Mouse (Mus musculus) heart, embryonic 15.5 days (tissue): ENCODE data around the gene Rapgef4. TPM values are rescaled to one million over a fixed set of nuclear protein-coding genes. Genes with fewer than 3 reads are reported as not detected.

ENCODE experiments used
- ATAC-seq: fragments of 200-750 bp; cut with Nextera tagmentation; replicated peaks from 2 replicates; pipeline ENCODE4 v1.8.0; 2017; ENCODE audit warnings: low read depth, moderate TSS enrichment; ENCODE audit not compliant: insufficient number of reproducible peaks, insufficient read depth, low FRiP score
- H3K27ac ChIP-seq: fragments of 300-500 bp; sonication (generic); 2 replicates; pipeline ENCODE4 v1.5.1; 2015; ENCODE audit warnings: mild to moderate bottlenecking, inconsistent platforms
- H3K27me3 ChIP-seq: fragments of 300-500 bp; sonication (generic); 2 replicates; pipeline ENCODE4 v1.6.1; 2015; ENCODE audit warnings: inconsistent platforms
- H3K36me3 ChIP-seq: fragments of 300-500 bp; sonication (generic); 2 replicates; pipeline ENCODE4 v1.6.1; 2015; ENCODE audit warnings: mild to moderate bottlenecking, inconsistent platforms
- H3K4me1 ChIP-seq: fragments of 300-500 bp; sonication (generic); replicated peaks from 2 replicates; pipeline ENCODE4 v1.6.1; 2015; ENCODE audit warnings: inconsistent platforms
- H3K4me2 ChIP-seq: fragments of 300-500 bp; sonication (generic); 2 replicates; pipeline ENCODE4 v1.6.1; 2015; ENCODE audit warnings: inconsistent platforms, mild to moderate bottlenecking, moderate library complexity
- H3K4me3 ChIP-seq: fragments of 300-500 bp; sonication (generic); 2 replicates; pipeline ENCODE4 v1.5.1; 2015; ENCODE audit warnings: mild to moderate bottlenecking, inconsistent platforms
- H3K9ac ChIP-seq: fragments of 300-500 bp; sonication (generic); 2 replicates; pipeline ENCODE4 v1.6.1; 2015; ENCODE audit warnings: mild to moderate bottlenecking, inconsistent platforms
- H3K9me3 ChIP-seq: fragments of 300-500 bp; sonication (generic); replicated peaks from 2 replicates; pipeline ENCODE4 v1.6.1; 2016; ENCODE audit warnings: inconsistent platforms
- WGBS: fragments of 180-500 bp; shearing (Covaris S2); methylation state at CpG from one replicate; pipeline ENCODE4 v1.1.7; 2015; ENCODE audit warnings: mixed read lengths; 5-methylcytosine and 5-hydroxymethylcytosine counted together
- polyA plus RNA-seq: library from polyadenylated mRNA; unstranded; fragments of >200 nt; fragmentation: Nextera tagmentation; extraction: Ambion mirVana; gene quantifications from 2 replicates; pipeline ENCODE4 v1.2.1, GENCODE M21; 2015

Rapgef4 gene
- polyA plus RNA-seq, 1 experiment from 2014 or later = 3.7 TPM

GRCm38 (mm10) chr2:72201506-72201905 is 220.5 kb downstream of the Rapgef4 start:
- 32% methylated on average over 9 of the region's 9 CpGs for WGBS
- Histone ChIP-seq H3K4me2 (0 out of 2 replicates have a peak overlapping the region, but pooled peaks have one; percentile 2), H3K4me1 (peaks cover 49% of the 10 kb centered on the region)

GRCm38 (mm10) chr2:72202252-72202651 is 221.2 kb downstream of the Rapgef4 start:
- H3K9me3 ChIP-seq = no peaks in the 10 kb centered on the region
- 18% methylated on average over 6 of the region's 6 CpGs for WGBS
- peak overlapping the region; percentile 2; the same call in 1 of the 2 replicates for H3K4me2 ChIP-seq
- no peak overlapping the region for H3K4me3 ChIP-seq
- ATAC-seq = no peak
- H3K9ac ChIP-seq = no peak overlapping the region
- peak overlapping the region; percentile 79 for H3K27ac ChIP-seq
- no peaks in the 10 kb centered on the region for H3K27me3 ChIP-seq
- H3K36me3 ChIP-seq = no peaks in the 10 kb centered on the region
- H3K4me1 ChIP-seq = peaks cover 49% of the 10 kb centered on the region

More at GRCm38 (mm10) chr2:72201506-72201905, 220.5 kb downstream of the Rapgef4 start:
- no peaks in the 10 kb centered on the region for H3K9me3 ChIP-seq
- H3K4me3 ChIP-seq = no peak overlapping the region
- H3K27ac ChIP-seq = peak overlapping the region; percentile 79
- ATAC-seq = no peak
- H3K27me3 ChIP-seq = no peaks in the 10 kb centered on the region
- no peak overlapping the region for H3K9ac ChIP-seq
- H3K36me3 ChIP-seq = no peaks in the 10 kb centered on the region

- peaks cover 49% of the 10 kb centered on the region for H3K4me1 ChIP-seq
- 0 out of 2 replicates have a peak, but pooled peaks have one; percentile 48 for ATAC-seq
- no peaks in the 10 kb centered on the region for H3K9me3 ChIP-seq
- no peaks in the 10 kb centered on the region for H3K36me3 ChIP-seq
- no peak overlapping the region for H3K9ac ChIP-seq
- no peaks in the 10 kb centered on the region for H3K27me3 ChIP-seq
- 0 out of 2 replicates have a peak overlapping the region, but pooled peaks have one; percentile 3 for H3K4me3 ChIP-seq
- H3K4me2 ChIP-seq = peak overlapping the region; percentile 45
- WGBS = 10% methylated on average over 5 of the region's 5 CpGs
- 0 out of 2 replicates have a peak overlapping the region, but pooled peaks have one; percentile 79 for H3K27ac ChIP-seq
Measured at GRCm38 (mm10) chr2:72203609-72204008, 222.6 kb downstream of the Rapgef4 start.

GRCm38 (mm10) chr2:72205869-72206268 is 224.8 kb downstream of the Rapgef4 start:
- Histone ChIP-seq H3K4me3 (no peak overlapping the region), H3K36me3 (no peaks in the 10 kb centered on the region), H3K27ac (no peak overlapping the region), H3K9me3 (no peaks in the 10 kb centered on the region), H3K4me1 (peaks cover 41% of the 10 kb centered on the region), H3K4me2 (no peak overlapping the region), H3K27me3 (no peaks in the 10 kb centered on the region), H3K9ac (no peak overlapping the region)
- whole genome bisulfite sequencing = 80% methylated on average over 5 of the region's 5 CpGs
- no peak for ATAC-seq

GRCm38 (mm10) chr2:72206530-72207248 is 225.6 kb downstream of the Rapgef4 start:
- no peaks in the 10 kb centered on the region for H3K27me3 ChIP-seq
- WGBS = 75% methylated on average over 4 of the region's 4 CpGs
- no peak overlapping the region for H3K9ac ChIP-seq
- no peak overlapping the region for H3K4me3 ChIP-seq
- H3K36me3 ChIP-seq = no peaks in the 10 kb centered on the region
- peaks cover 33% of the 10 kb centered on the region for H3K4me1 ChIP-seq
- H3K4me2 ChIP-seq = no peak overlapping the region
- H3K27ac ChIP-seq = no peak overlapping the region
- no peaks in the 10 kb centered on the region for H3K9me3 ChIP-seq
- ATAC-seq = no peak

- no peak for ATAC-seq
Measured at GRCm38 (mm10) chr2:72217336-72217735, 236.3 kb downstream of the Rapgef4 start.

GRCm38 (mm10) chr2:72219921-72220320 is 238.9 kb downstream of the Rapgef4 start:
- no peak for ATAC-seq
- Histone ChIP-seq H3K4me2 (no peak overlapping the region), H3K9me3 (no peaks in the 10 kb centered on the region), H3K4me1 (peaks cover 6% of the 10 kb centered on the region), H3K4me3 (no peak overlapping the region), H3K36me3 (no peaks in the 10 kb centered on the region), H3K27ac (no peak overlapping the region), H3K27me3 (no peaks in the 10 kb centered on the region), H3K9ac (no peak overlapping the region)
- WGBS = 26% methylated on average over 3 of the region's 3 CpGs

More at GRCm38 (mm10) chr2:72217336-72217735, 236.3 kb downstream of the Rapgef4 start:
- Histone ChIP-seq H3K27ac (no peak overlapping the region), H3K27me3 (no peaks in the 10 kb centered on the region), H3K4me3 (no peak overlapping the region), H3K4me1 (peaks cover 6% of the 10 kb centered on the region), H3K36me3 (no peaks in the 10 kb centered on the region), H3K9ac (no peak overlapping the region), H3K4me2 (no peak overlapping the region), H3K9me3 (no peaks in the 10 kb centered on the region)
- WGBS = 83% methylated on average over 3 of the region's 3 CpGs

- H3K4me3 ChIP-seq = no peak overlapping the region
- H3K9me3 ChIP-seq = no peaks in the 10 kb centered on the region
- H3K27ac ChIP-seq = peak overlapping the region; percentile 39
- no peak overlapping the region for H3K4me2 ChIP-seq
- no peak overlapping the region for H3K9ac ChIP-seq
- no peaks in the 10 kb centered on the region for H3K27me3 ChIP-seq
- no peaks in the 10 kb centered on the region for H3K36me3 ChIP-seq
- 70% methylated on average over 11 of the region's 11 CpGs for WGBS
- ATAC-seq = no peak
- H3K4me1 ChIP-seq = peaks cover 6% of the 10 kb centered on the region
Measured at GRCm38 (mm10) chr2:72221283-72221682, 240.2 kb downstream of the Rapgef4 start.

- WGBS = 26% methylated on average over 7 of the region's 7 CpGs
- no peaks in the 10 kb centered on the region for H3K36me3 ChIP-seq
- H3K27me3 ChIP-seq = no peaks in the 10 kb centered on the region
- H3K9ac ChIP-seq = no peak overlapping the region
- no peaks in the 10 kb centered on the region for H3K9me3 ChIP-seq
- H3K4me3 ChIP-seq = no peak overlapping the region
- H3K4me2 ChIP-seq = no peak overlapping the region
- peaks cover 6% of the 10 kb centered on the region for H3K4me1 ChIP-seq
- peak overlapping the region; percentile 39 for H3K27ac ChIP-seq
- ATAC-seq = no peak
Measured at GRCm38 (mm10) chr2:72221706-72222105, 240.7 kb downstream of the Rapgef4 start.

GRCm38 (mm10) chr2:72222276-72222675 is 241.2 kb downstream of the Rapgef4 start:
- H3K4me3 ChIP-seq = no peak overlapping the region
- H3K9me3 ChIP-seq = no peaks in the 10 kb centered on the region
- no peak overlapping the region for H3K9ac ChIP-seq
- no peaks in the 10 kb centered on the region for H3K27me3 ChIP-seq
- no peak overlapping the region for H3K27ac ChIP-seq
- 84% methylated on average over 4 of the region's 4 CpGs for WGBS
- H3K36me3 ChIP-seq = no peaks in the 10 kb centered on the region
- peaks cover 6% of the 10 kb centered on the region for H3K4me1 ChIP-seq
- no peak for ATAC-seq
- H3K4me2 ChIP-seq = no peak overlapping the region

- WGBS = 79% methylated on average over 16 of the region's 16 CpGs
- no peak overlapping the region for H3K9ac ChIP-seq
- no peak overlapping the region for H3K4me3 ChIP-seq
- peaks cover 6% of the 10 kb centered on the region for H3K4me1 ChIP-seq
- H3K36me3 ChIP-seq = no peaks in the 10 kb centered on the region
- no peak for ATAC-seq
- no peak overlapping the region for H3K27ac ChIP-seq
- no peaks in the 10 kb centered on the region for H3K27me3 ChIP-seq
- no peaks in the 10 kb centered on the region for H3K9me3 ChIP-seq
- H3K4me2 ChIP-seq = no peak overlapping the region
Measured at GRCm38 (mm10) chr2:72222736-72223455, 241.9 kb downstream of the Rapgef4 start.
